Mouse (Mus musculus) lung, adult 2 months (tissue): ENCODE results near the gene Ankrd27. TPM values are rescaled to one million over a fixed set of nuclear protein-coding genes. Genes with fewer than 3 reads are reported as not detected.

Experiments used
- DNase-seq: peaks from one replicate; pipeline ENCODE4 v3.0.0; 2022
- H3K4me1 ChIP-seq: fragments of 200-500 bp; 2 replicates; pipeline ENCODE4 v1.6.1; 2011; ENCODE audit warnings: low read length; ENCODE audit not compliant: control insufficient read depth, insufficient read depth
- H3K4me3 ChIP-seq: fragments of 200-500 bp; replicated peaks from 2 replicates; pipeline ENCODE3; 2011; ENCODE audit warnings: low read depth, mild to moderate bottlenecking, control low read depth, low read length; ENCODE audit errors: extremely low read depth
- CTCF ChIP-seq: fragments of 200-500 bp; IDR thresholded peaks from 2 replicates; pipeline ENCODE4 v1.5.1; 2011; ENCODE audit warnings: mild to moderate bottlenecking, low read length, control low read depth; ENCODE audit not compliant: insufficient read depth
- POLR2A ChIP-seq: fragments of 200-500 bp; IDR thresholded peaks from 2 replicates; pipeline ENCODE4 v1.6.1; 2011; ENCODE audit warnings: low read depth, mild to moderate bottlenecking, control low read depth, low read length, borderline replicate concordance; ENCODE audit errors: extremely low read depth
- WGBS: fragments of 180-500 bp; shearing (Covaris S2); methylation state at CpG from one replicate; pipeline ENCODE4 v1.1.7; 2018; 5-methylcytosine and 5-hydroxymethylcytosine counted together
- polyA plus RNA-seq: library from polyadenylated mRNA; depleted of rRNA; stranded (reverse); fragments of >200 nt; gene quantifications from 2 replicates; pipeline ENCODE4 v1.2.3, GENCODE M21; 2012

Gene Ankrd27
- polyA plus RNA-seq, 1 experiment: 28.7 TPM

GRCm38 (mm10) chr7:35590731-35591191 is 4.7 kb downstream of the Ankrd27 start:
- DNase-seq: no peak
- 81% methylated on average over 10 of the region's 10 CpGs for WGBS
- TF ChIP-seq CTCF (no peak), POLR2A (no peak)
- Histone ChIP-seq H3K4me3 (no peak overlapping the region), H3K4me1 (peaks cover 5% of the 10 kb centered on the region; the same call in 1 of the 2 replicates)

GRCm38 (mm10) chr7:35594311-35594710 is 8.3 kb downstream of the Ankrd27 start:
- TF ChIP-seq CTCF (no peak), POLR2A (no peak)
- DNase-seq: no peak
- 90% methylated on average over 5 of the region's 5 CpGs for WGBS
- Histone ChIP-seq H3K4me1 (no peaks in the 10 kb centered on the region), H3K4me3 (no peak overlapping the region)

GRCm38 (mm10) chr7:35599492-35599891 is 13.4 kb downstream of the Ankrd27 start:
- DNase-seq: no peak
- Histone ChIP-seq H3K4me3 (no peak overlapping the region), H3K4me1 (no peaks in the 10 kb centered on the region)
- 88% methylated on average over 9 of the region's 9 CpGs for WGBS
- no peak for TF ChIP-seq POLR2A
- no peak for TF ChIP-seq CTCF

GRCm38 (mm10) chr7:35600031-35600430 is 14.0 kb downstream of the Ankrd27 start:
- no peaks in the 10 kb centered on the region for H3K4me1 ChIP-seq
- no peak overlapping the region for H3K4me3 ChIP-seq
- no peak for TF ChIP-seq CTCF
- TF ChIP-seq POLR2A: no peak
- no peak for DNase-seq
- WGBS: 90% methylated on average over 10 of the region's 10 CpGs

- H3K4me1 ChIP-seq: no peaks in the 10 kb centered on the region
- TF ChIP-seq POLR2A (no peak), CTCF (no peak)
- H3K4me3 ChIP-seq: no peak overlapping the region
- DNase-seq: no peak
- 81% methylated on average over 6 of the region's 6 CpGs for WGBS
These were observed 15.1 kb downstream of the Ankrd27 start for GRCm38 (mm10) chr7:35601106-35601505.

GRCm38 (mm10) chr7:35602766-35603165 is 16.7 kb downstream of the Ankrd27 start:
- no peaks in the 10 kb centered on the region for H3K4me1 ChIP-seq
- WGBS: 92% methylated on average over 5 of the region's 5 CpGs
- no peak for TF ChIP-seq CTCF
- no peak for TF ChIP-seq POLR2A
- DNase-seq: no peak
- H3K4me3 ChIP-seq: no peak overlapping the region

GRCm38 (mm10) chr7:35606816-35607215 is 20.8 kb downstream of the Ankrd27 start:
- 86% methylated on average over 10 of the region's 10 CpGs for WGBS
- no peak for TF ChIP-seq POLR2A
- no peak for TF ChIP-seq CTCF
- DNase-seq: no peak
- no peaks in the 10 kb centered on the region for H3K4me1 ChIP-seq
- H3K4me3 ChIP-seq: no peak overlapping the region

GRCm38 (mm10) chr7:35609245-35609644 is 23.2 kb downstream of the Ankrd27 start:
- TF ChIP-seq CTCF: no peak
- no peak for TF ChIP-seq POLR2A
- DNase-seq: no peak
- H3K4me3 ChIP-seq: no peak overlapping the region
- 88% methylated on average over 10 of the region's 10 CpGs for WGBS
- no peaks in the 10 kb centered on the region for H3K4me1 ChIP-seq

- no peak for TF ChIP-seq POLR2A
- no peak for TF ChIP-seq CTCF
- Histone ChIP-seq H3K4me1 (no peaks in the 10 kb centered on the region), H3K4me3 (no peak overlapping the region)
- no peak for DNase-seq
- WGBS: 67% methylated on average over 4 of the region's 4 CpGs
These were observed 31.5 kb downstream of the Ankrd27 start for GRCm38 (mm10) chr7:35617513-35617912.

GRCm38 (mm10) chr7:35622626-35623025 is 36.6 kb downstream of the Ankrd27 start:
- Histone ChIP-seq H3K4me3 (no peak overlapping the region), H3K4me1 (no peaks in the 10 kb centered on the region)
- TF ChIP-seq CTCF (no peak), POLR2A (no peak)
- WGBS: 92% methylated on average over 10 of the region's 10 CpGs
- DNase-seq: no peak
